Mouse (Mus musculus) lung, adult 2 months (tissue): ENCODE results near the gene Zc3h12c.

Source experiments
- CTCF ChIP-seq: fragments of 200-500 bp; IDR thresholded peaks from 2 replicates; pipeline ENCODE4 v1.5.1; 2011; ENCODE audit warnings: mild to moderate bottlenecking, low read length, control low read depth; ENCODE audit not compliant: insufficient read depth
- POLR2A ChIP-seq: fragments of 200-500 bp; IDR thresholded peaks from 2 replicates; pipeline ENCODE4 v1.6.1; 2011; ENCODE audit warnings: low read depth, mild to moderate bottlenecking, control low read depth, low read length, borderline replicate concordance; ENCODE audit errors: extremely low read depth

DNA sequence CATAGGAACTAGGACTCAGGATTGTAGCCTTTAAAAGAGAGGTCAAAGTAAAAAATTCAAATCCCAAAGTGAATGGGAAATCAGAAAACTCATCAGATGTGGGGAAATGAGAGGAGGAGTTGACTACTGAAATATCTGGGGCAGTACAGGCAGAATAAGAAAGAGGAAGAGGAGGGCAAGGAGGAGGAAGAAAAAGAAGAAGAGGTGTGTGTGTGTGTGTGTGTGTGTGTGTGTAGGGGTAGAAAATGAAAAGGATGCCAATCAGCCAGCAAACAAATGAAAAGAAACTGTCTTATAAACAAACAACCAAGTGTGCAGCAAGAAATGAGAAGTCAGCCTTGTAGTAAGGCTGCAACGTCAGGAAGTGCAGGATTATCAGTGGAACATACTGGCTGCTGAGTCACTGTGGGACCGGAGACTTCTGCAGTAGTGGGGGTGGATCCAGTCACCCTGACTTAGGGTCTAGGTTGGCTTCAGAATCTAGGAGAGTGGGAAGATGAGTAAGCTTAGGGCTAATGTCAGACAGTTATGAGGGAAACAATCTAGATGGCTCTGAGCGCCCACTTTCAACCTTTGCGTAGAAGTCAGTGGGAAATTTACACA is 7.0 kb upstream of the Zc3h12c start:
- TF ChIP-seq POLR2A (no peak), CTCF (no peak)
